Mouse (Mus musculus): Measurements from ENCODE around the gene Acot12. TPM values are rescaled to one million over a fixed set of nuclear protein-coding genes. Genes with fewer than 3 reads are reported as not detected.
A peak's percentile ranks its signal among the peaks of the same experiment; 100 is the strongest.

Gene Acot12
- total RNA-seq (2015) = not detected in 2 replicates
- total RNA-seq (2017) = not detected in 2 replicates

DNA sequence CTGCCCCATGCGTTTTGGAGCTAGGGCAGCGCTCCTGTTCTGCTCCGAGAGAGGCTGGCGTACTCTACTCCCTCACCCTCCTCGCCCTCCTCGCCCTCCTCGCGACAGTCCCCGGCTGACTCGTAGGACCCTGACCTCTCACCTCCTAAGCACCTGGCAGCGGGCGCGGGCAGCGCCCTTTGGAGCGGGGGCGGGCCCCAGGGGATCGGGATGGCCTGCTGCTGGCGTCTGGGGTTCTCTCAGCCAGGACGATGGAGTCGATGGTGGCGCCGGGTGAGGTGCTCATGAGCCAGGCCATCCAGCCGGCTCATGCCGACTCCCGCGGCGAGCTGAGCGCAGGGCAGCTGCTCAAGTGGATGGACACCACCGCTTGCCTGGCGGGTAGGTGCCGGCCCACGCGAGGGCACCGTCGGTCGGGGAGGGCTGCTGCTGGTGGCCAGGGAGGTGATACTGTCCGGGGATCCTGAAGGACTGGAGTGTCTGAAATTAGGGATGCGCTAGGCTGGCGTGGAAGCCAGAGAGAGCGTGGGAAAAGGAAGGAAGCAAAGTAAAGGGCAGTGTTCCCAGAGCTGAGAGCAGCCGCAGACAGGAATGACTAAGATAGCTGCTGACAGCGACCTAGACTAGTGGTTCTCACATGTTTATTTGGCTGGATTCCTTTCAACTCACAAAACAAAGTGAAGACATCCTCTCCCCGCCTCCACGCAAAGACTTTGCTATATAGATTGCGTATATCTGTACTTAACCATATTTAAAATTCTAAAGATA is at the start of gene Acot12:
Gene Acot12 (plus strand): TSS at position 233 of the 768 bp plus-strand sequence.
- peak; percentile 60 for ATAC-seq (replicated peaks; ENCODE audit: poor library complexity)

GRCm38 (mm10) chr13:91693615-91694014 is 47.7 kb upstream of the Acot12 start:
- ATAC-seq (replicated peaks; ENCODE audit: poor library complexity) = no peak

DNA sequence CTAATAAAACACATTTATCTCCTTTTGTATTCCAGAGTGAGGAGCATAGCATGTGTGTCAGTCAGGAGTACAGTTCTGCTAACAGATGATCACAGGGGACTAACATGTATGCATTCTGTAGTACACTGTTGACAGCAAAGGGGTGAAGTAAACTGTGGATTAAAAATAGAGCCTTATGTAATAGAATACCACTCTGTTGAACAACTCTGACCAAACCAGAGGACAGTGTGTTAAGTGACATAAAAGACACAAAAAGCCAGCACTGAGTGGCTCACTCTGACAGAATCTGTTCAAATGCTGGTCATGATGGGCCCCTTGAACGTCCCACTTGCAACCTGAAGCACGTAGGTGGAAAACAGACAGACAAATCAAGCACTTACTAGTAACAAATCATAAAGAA is 45.9 kb upstream of the Acot12 start:
- no peak for ATAC-seq (replicated peaks; ENCODE audit: poor library complexity)

DNA sequence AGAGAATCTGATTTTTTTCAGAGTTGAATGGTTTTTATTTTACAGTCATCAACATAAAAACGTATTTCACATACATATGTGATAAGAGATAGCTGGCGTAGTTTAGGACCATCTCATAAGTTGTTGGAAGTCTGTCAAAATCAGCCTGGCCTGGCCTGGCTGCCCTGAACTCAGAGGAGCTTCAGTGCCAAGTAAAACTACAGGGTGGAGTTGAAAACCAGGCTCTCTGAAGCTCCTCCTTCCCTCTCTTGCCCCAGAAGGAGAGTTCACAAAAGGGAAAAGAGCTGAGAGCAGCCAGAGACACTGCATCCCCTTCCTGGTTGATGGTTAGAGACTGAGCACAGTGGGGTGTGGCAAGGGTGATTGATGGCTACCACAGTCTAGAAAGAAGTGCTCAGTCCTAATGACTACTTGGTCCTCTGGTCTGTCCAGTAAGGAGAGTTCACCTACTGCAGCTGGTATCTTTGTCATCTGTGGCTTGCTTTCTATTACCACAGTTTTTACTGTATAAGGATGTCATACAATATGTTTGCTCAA is 45.1 kb upstream of the Acot12 start:
- peak; percentile 21 for ATAC-seq (replicated peaks; ENCODE audit: poor library complexity)

DNA sequence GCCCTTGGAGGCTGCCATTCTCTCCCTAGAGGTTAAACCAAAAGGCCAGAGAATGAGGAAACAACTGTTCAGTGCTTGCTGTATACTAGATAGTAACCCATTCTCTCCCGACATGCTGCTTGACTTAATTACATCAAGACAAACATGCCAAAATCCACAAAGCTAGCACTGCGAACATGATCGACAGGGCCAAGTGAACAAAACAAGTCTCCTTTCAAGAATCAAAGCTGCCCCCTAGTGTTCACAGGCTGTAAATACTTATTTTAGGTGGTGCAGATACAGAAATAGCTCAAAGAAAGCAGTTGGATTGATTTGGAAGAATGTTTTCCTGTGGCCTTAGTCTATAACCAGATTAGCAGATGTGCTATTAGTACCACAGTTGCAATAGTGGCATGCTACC is 44.3 kb upstream of the Acot12 start:
- peak; percentile 84 for ATAC-seq (replicated peaks; ENCODE audit: poor library complexity)

DNA sequence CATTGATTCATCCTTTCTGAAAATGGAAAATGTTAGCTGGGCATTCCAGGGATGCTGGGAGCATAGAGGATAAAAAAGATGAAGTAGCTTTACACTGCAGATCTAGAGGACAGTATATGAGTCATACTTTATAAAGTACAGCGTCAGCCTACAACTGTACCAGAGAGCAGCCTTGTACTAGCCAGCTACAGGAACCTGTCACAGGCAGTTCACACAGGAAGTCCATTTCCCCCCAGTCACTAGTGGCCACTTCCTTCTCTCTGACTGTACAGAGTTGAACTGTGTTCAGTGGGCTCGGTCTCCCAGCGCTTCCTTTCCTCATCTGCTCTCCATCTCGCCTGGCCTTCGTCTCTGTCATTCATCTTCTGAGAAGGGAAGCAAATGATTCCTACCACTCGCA is 39.0 kb upstream of the Acot12 start:
- ATAC-seq (replicated peaks; ENCODE audit: poor library complexity) = peak; percentile 97

GRCm38 (mm10) chr13:91719487-91719886 is 21.8 kb upstream of the Acot12 start:
- ATAC-seq (replicated peaks; ENCODE audit: poor library complexity) = no peak

GRCm38 (mm10) chr13:91723108-91723735 is 18.1 kb upstream of the Acot12 start:
- peak; percentile 94 for ATAC-seq (replicated peaks; ENCODE audit: poor library complexity)

GRCm38 (mm10) chr13:91723736-91724119 is 17.6 kb upstream of the Acot12 start:
- no peak for ATAC-seq (replicated peaks; ENCODE audit: poor library complexity)

GRCm38 (mm10) chr13:91724211-91724610 is 17.1 kb upstream of the Acot12 start:
- ATAC-seq (replicated peaks; ENCODE audit: poor library complexity) = no peak

DNA sequence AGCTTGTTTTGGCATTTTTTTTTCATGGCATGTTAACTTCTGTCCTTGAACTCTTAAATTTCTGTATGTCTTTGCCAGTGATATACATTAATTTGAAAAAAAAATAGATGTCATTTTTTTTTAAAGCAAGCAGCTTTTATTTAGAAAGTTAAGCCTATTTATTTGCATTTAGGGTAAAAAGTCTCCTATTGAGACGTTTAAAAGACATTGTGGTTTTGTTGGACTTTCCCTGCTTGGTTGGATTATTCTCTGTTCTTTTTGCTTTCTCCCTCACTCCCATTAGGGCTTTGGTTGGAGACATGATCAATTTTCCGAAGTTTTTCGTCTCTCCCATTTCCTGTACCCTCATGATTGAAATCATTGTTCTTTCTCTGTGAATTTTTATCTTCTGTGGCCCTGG is 16.2 kb upstream of the Acot12 start:
- ATAC-seq (replicated peaks; ENCODE audit: poor library complexity) = no peak

DNA sequence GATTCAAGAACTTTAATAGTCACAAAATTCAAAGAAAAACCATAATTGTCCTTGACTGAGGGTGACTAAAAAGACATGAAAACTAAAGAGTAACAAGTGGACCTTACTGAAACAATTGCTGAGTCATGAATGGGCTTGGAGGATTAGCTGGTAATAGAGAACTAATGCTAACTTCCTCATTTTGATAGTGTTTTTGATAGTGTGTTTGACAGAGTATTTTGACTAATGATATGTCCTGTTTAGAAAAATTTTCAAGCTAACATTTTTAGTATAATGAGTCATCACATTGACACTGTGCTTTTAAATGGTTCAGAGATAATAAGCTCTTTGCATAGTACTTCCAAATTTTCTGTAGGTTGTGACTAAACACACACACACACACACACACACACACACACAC is 13.4 kb upstream of the Acot12 start:
- peak; percentile 90 for ATAC-seq (replicated peaks; ENCODE audit: poor library complexity)

GRCm38 (mm10) chr13:91737191-91737590 is 4.1 kb upstream of the Acot12 start:
- ATAC-seq (replicated peaks; ENCODE audit: poor library complexity) = no peak

DNA sequence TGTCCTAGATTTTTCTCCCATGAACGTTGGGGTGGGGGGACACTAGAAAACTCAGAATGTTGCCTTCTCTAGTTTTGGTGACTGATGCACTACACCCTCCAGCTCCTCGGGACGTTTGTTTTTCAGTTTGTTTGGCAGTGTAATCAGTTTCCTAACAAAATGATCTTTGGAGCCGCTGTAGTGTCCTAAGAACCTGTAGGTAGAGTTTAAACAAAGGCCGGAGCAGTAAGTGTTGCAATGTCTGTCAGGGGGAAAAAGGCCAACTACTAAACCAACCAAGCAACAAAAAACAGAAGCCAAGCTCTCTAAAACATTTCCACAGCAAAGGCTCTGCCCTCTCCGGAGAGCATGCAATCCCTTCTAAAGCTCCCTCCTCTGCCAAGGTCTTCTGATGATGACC is 461 bp upstream of the Acot12 start:
- ATAC-seq (replicated peaks; ENCODE audit: poor library complexity) = no peak

- no peak for ATAC-seq (replicated peaks; ENCODE audit: poor library complexity)
Measured at GRCm38 (mm10) chr13:91743180-91743579, 1.9 kb downstream of the Acot12 start.

DNA sequence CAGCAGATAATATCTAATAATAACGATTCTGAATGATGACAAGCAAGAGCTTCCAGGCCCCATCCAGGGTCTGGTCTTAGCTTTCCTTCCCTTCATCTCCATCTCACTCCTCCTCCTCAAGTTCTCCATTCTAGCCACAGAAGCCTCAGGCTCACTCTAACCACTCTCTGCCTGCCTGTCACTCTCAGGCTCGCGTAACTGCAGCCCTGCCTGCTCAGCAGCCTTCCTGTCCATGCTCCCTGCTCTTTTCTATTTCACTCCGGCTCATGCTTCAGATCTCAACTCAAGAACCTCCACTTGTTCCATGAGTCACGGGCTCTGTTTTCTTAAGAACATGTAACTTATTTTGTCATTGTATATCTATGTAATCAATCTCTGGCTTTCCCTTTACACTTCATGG is 5.2 kb downstream of the Acot12 start:
- no peak for ATAC-seq (replicated peaks; ENCODE audit: poor library complexity)

GRCm38 (mm10) chr13:91748401-91748800 is 7.1 kb downstream of the Acot12 start:
- ATAC-seq (replicated peaks; ENCODE audit: poor library complexity) = no peak

- no peak for ATAC-seq (replicated peaks; ENCODE audit: poor library complexity)
Measured at GRCm38 (mm10) chr13:91749981-91750380, 8.7 kb downstream of the Acot12 start.

GRCm38 (mm10) chr13:91753724-91754123 is 12.4 kb downstream of the Acot12 start:
- peak; percentile 31 for ATAC-seq (replicated peaks; ENCODE audit: poor library complexity)

- ATAC-seq (replicated peaks; ENCODE audit: poor library complexity) = no peak
Measured at GRCm38 (mm10) chr13:91754762-91755161, 13.4 kb downstream of the Acot12 start.

DNA sequence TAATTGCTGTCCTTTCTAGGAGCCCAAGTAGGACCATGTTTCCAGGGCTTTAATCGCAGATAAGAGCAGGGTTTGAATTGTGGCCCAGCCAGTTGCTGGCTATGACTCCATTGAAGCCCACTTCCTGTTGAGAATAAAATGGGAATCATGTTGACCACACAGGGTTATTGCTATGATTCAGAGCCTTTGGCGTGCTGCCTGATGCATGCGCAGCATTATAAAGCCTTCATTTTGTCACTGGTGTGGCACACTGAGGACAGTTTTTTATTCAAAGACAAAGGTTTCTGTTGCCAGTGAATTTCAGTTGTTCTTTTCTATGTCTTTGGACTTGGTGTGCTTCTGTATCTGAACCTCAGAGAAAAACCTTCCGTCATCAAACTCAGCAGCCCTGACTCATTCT is 14.9 kb downstream of the Acot12 start:
- ATAC-seq (replicated peaks; ENCODE audit: poor library complexity) = no peak

DNA sequence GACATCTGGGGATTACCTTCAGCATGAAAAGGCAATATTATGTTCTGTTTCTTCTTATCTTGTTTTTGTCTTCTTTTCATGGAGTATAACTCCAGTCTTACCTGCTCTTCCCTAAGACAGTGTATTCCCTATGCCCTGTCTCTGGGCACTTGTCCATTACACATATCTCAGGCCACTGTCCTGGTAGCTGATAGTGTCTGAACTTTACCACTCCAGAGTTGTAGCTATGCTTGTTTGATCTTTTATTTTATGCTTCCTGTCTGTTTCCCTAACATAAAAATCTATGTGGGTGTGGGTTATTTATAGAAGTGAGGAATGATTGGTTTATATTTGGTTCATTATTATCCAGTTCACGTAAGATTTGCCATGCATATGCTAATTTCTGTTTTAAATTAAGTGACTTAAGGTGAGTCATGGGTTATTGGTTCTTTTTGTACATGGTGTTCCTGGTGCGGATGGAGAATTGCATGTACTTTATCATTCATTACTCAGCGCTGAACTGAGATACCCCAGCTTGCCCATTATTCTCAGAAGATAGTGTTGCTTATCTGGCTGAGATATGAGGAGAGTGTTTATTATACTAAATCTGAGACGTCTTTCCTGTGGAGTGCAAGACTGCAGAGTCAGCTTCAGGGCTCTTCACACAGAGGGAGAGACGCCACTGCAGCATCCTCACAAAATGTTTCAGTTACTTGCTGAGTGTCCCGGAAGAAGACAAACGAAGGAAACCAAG is 17.2 kb downstream of the Acot12 start:
- no peak for ATAC-seq (replicated peaks; ENCODE audit: poor library complexity)

Measured in megakaryocyte progenitor cell, adult 5-6 weeks (primary cell).